Mouse (Mus musculus) thymus, postnatal 4 days (tissue): ENCODE data around the gene Nucks1.

Experiments
- DNase-seq: peaks from one replicate; pipeline ENCODE4 v3.0.0; 2021

The Nucks1 gene

DNA sequence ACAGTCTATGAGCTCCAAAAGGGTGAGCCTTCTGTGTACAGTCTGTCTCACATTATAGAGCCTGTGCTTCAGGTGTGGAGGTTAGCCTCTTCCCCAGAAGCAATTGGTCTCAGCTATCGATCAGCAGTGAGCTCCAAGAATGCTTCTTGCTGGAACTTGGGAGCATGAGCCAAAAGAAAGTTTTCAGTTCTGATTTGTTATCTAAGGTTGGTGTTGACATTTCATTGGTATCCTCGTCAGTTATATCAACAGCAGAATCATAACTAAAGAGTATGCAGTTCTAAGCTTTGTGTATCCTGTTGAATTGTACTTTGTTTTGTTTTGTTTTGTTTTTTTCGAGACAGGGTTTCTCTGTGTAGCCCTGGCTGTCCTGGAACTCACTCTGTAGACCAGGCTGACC lies 11.8 kb downstream of the Nucks1 start:
- no peak for DNase-seq

DNA sequence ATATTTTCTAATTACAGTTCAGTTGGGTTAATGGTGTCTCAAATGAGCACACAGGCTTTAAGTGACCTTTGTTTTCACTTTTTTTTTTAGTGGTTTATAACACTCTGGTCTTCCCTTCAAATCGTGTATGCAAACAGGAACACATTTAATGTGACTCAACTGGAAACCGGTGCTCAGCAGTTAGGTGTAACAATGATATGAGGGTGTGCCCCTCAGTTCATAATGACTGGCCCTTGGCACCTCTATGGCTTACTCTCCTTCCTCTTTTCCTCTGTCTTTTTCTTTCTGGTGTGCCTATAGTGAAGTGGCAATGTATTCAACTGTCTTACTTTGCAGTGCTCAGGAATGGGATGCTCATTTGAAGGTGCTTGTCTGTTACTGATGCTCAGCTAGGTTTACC lies 23.1 kb downstream of the Nucks1 start:
- no peak for DNase-seq

GRCm38 (mm10) chr1:131937659-131938305 lies 27.4 kb downstream of the Nucks1 start:
- peak; percentile 83 for DNase-seq

DNA sequence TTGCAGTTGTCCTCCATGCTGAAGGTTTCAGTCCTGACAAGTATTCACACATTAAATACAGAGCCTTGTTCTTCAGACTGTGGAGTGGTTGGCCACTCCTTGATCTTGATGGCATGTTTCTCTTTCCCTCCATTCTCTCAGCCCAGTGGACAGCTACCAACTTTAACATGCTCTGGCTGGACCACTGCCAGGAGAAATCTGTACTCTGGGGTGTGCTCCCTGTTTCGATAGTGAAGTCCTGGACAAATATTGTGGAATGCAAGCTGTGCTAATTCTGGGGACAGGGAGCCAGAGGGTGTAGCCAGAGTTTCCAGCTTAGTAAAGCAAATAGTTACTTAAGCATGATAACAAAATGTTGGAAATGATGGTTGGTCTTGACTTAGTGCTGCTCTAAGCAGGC lies 28.5 kb downstream of the Nucks1 start:
- DNase-seq = no peak

- DNase-seq = no peak
Measured at GRCm38 (mm10) chr1:131940711-131941244, 30.4 kb downstream of the Nucks1 start.

GRCm38 (mm10) chr1:131941501-131941900 lies 31.2 kb downstream of the Nucks1 start:
- DNase-seq = no peak

DNA sequence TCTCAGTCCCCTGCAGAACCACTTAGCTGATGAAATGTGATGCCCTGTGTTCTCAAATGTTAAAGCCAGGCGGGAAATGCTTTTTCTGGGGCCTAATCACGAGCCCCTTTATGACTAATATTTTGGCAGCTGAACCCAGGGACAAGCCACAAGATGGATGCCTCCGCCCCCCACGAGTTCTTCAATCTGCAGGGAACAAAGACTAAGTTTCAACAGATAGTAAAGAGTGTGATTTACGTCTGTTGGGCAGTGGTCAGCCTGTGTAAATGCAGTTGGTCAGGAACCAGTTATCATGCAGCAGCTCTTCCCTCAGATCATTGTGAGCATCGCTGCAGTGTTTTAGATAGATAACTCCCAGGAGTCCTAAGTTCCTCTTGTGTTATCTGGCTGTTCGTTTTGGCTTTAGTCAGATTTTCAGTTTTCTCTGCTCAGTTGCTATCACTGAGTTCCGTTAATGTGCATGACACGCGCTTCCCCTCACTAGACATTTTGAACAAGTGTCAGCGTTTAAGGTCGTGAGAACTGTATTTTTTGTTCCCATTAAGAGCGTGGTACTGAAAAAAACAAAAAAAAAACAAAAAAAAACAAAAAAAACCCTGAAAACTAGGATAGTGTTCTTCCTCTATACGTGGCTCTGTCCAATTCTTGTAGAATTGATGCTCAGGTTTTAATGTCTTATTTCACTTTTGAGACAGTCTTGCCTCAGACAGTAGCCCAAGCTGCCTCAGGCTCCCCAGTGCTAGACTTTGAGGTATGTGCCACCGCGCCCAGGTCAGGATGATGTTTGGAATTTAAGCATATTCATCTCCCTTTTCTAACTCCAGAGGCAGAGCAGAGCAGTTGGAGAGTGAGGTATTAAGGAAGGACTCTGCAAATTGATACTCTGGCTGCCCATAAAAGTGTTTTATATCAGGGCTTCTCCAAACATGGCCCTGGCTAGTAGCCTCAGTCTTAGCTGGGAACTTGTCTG lies 32.6 kb downstream of the Nucks1 start:
- no peak for DNase-seq

DNA sequence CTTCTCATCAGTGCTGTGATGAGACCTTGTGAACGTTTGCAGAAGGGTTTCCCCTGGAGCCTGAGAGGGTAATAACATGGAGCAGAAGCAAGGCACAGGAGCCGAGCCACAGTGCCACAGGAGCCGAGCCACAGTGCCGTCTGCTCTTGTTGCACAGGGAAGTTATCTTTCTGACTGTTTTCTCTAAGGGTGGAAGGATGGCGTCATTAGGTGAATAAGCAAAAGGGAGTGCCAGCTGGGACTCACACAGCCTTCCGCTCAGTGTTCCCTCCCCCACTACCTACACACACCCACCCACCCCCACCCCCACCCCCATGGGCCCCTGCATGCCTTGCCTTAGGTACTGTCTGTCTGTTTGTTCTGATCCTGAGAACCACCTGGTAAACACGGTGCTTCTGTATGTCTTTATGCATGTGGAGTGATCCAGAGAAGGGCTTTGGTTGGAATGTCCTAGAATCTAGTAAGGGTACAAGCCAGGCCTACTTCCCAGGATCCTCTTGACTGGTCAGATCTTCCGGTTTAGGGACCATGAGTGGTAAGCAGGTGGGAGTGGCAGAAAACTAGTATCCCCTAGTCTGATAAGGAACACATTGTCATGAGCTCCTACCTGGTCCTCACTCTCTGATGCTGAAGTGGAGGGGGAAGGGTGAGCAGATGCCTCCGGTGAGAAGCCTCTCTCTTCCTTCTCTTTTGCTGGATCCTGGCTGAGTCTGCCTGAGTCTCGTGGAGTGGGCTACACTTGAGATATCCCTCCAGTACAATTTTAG lies 35.5 kb downstream of the Nucks1 start:
- DNase-seq = no peak

DNA sequence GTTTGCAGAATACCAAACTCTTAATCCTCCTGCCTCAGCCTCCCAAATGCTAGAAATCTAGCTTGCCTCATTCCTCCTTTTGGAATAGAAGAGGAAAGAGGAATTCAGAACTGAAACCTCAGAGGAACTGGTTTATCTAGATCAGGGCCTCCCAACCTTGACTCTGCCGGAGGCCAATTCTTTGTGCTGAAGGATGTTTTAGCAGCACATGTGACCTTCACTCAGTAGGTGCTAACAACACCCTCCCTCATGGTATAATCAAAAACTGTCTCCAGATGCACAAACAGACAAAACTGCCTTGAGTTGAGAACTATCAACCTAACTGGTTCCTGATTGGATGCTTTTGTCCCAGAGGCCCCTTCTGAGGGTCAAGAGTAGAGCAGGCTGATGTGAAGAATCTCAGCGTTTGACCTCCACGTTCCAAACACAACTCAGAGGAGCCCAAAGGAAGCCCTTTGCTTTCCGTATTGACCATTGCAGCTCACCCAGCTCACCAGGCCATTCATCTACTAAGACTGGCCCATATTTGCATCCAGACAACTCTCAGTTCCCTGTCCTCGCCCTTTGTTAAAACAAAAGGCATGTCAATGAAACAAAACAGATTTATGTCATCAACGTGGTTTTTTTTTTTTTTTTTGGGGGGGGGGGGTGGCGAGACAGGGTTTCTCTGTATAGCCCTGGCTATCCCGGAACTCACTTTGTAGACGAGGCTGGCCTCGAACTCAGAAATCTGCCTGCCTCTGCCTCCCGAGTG lies 36.3 kb downstream of the Nucks1 start:
- DNase-seq = no peak

GRCm38 (mm10) chr1:131947997-131948525 lies 37.7 kb downstream of the Nucks1 start:
- DNase-seq = no peak

DNA sequence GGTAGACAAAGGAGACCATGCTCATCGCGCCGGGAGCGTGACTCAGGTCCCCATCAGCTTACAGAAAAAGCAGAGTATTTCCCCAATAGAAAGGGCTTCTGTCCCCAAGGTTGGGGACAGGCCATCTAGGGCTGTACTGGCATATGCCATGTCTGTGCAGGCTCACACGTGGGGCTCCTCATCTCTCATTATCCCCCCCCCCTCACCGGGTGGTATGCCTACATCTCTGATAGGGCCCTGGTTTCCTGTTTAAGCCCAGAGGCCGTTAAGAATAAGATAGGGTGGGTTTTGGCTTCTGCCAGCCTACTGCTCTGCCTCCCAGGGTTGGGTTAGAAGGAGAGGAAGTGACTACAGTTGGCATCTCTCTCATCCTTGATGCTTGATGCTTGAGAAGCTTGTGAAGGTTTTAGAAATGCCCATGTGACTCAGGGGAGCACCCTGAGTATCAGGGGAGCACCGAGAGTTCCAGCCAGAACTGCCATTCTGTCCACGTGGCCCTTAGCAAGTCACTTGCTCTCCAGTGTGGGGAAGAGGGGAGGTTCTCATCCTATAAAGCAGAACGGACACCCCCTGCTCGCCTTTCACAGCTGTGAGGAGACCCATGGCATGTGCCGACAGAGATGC lies 44.0 kb downstream of the Nucks1 start:
- DNase-seq = peak; percentile 52

GRCm38 (mm10) chr1:131955131-131955757 lies 44.9 kb downstream of the Nucks1 start:
- no peak for DNase-seq

GRCm38 (mm10) chr1:131957416-131957815 lies 47.1 kb downstream of the Nucks1 start:
- DNase-seq = no peak

- no peak for DNase-seq
Measured at GRCm38 (mm10) chr1:131961004-131961403, 50.7 kb downstream of the Nucks1 start.

- DNase-seq = peak; percentile 67
Measured at GRCm38 (mm10) chr1:131962606-131963084, 52.3 kb downstream of the Nucks1 start, which contains the start of gene Slc45a3. Gene Slc45a3, plus strand, starts transcription at chr1:131962967.

- peak; percentile 69 for DNase-seq
Measured at GRCm38 (mm10) chr1:131963085-131963951, 53.0 kb downstream of the Nucks1 start.

DNA sequence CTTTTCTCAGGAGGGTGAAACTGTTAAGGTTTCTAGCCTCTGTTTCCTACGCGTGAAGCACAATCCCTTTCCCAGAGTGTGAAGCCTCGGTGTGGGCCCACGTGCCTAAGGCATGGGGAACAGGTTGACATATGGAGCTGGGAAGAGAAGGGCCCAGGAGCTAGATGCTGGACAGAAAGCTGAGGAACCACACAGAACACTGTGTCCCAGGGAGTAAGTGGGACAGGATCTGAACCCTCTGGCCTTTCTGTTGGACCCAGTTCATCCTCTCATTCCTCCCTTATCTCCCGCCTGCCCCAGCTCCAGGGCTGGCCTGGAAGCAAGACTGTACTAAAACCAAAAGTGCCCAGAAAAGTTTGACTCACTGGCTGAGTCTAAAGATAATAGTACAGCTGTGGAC lies 53.8 kb downstream of the Nucks1 start:
- DNase-seq = no peak

DNA sequence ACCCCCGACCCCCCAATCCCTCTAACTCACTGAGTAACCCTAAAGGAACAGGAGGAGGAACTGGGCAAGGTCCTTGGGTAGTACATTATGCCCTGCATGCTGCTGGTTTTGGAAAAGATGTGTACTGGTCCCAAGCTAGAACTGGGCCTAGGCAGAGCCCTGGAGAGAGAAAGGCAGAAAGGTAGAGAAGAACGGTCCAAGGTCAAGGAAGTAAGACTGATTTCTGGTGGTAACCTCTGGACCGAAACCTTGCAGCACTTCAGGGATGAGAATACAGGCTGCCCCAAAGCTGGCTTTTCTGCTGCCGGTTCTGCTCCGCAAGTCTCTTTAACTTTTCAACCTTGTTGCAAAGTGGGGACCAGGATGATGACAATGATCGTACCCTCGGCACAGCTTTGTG lies 54.2 kb downstream of the Nucks1 start:
- DNase-seq = no peak

- no peak for DNase-seq
Measured at GRCm38 (mm10) chr1:131965818-131966217, 55.5 kb downstream of the Nucks1 start.

GRCm38 (mm10) chr1:131967336-131967735 lies 57.0 kb downstream of the Nucks1 start:
- DNase-seq = peak; percentile 59
